Mouse (Mus musculus): ENCODE measurements around the gene Prkar1a. TPM values are rescaled to one million over a fixed set of nuclear protein-coding genes. Genes with fewer than 3 reads are reported as not detected.
A peak's percentile ranks its signal among the peaks of the same experiment; 100 is the strongest.

The Prkar1a gene
- polyA plus RNA-seq, 1 experiment from 2014 or later: 485 TPM

- Histone ChIP-seq H3K27ac (ENCODE audit: low read length) (no peak overlapping the region), H3K4me3 (ENCODE audit: low read length) (no peak overlapping the region), H3K36me3 (ENCODE audit: control insufficient read depth, insufficient read depth) (no peaks in the 10 kb centered on the region), H3K4me2 (ENCODE audit: low read depth, low read length) (no peak overlapping the region), H3K27me3 (ENCODE audit: control insufficient read depth, insufficient read depth, low read length) (no peaks in the 10 kb centered on the region), H3K9ac (ENCODE audit: low read length) (no peak overlapping the region), H3K4me1 (ENCODE audit: control insufficient read depth, insufficient read depth, low read length) (peaks cover 21% of the 10 kb centered on the region), H3K9me3 (replicated peaks; ENCODE audit: control insufficient read depth, low read length) (peaks cover 3% of the 10 kb centered on the region; the same call in 1 of the 2 replicates)
- no peak for ATAC-seq (replicated peaks; ENCODE audit: extremely low read depth, insufficient read depth, low FRiP score)
- 87% methylated on average over 22 of the region's 22 CpGs for WGBS
Observed at GRCm38 (mm10) chr11:109704311-109705205, 55.4 kb downstream of the Prkar1a start.

DNA sequence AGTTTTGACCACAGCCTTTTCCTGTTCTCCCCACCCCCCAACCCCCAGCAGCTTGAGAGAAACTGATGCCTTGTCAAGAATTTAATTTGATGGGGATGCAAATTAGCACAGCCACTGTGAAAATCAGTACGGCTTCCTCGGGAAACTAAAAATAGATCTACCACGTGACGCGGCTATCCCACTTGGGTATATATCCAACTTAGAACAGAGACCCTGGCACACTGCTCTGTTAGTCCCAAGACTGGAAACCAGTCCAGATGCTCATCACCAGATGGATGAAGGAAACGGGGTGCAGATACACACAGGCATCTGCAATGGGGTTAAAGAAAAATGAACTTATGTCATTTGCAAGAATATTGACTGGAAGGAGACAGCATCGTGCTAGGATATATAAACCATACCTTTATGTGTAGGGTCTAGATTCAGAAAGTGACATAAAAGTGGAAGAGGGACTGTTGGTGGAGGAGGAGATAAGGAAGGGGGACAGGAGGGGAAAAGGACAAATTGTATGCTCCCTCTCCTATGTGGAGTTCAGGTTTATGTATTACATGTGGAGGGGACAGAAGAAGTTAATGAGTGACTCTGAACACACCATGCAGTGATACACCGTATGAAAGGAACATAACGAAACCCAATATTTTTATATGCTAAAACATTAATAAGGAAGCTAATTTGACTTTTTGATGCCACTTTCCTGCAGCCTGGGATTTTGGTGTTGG, 56.3 kb downstream of the Prkar1a start:
- ATAC-seq (replicated peaks; ENCODE audit: extremely low read depth, insufficient read depth, low FRiP score): peak; percentile 41; the same call in 1 of the 2 replicates
- WGBS: 41% methylated on average over 9 of the region's 9 CpGs
- H3K27ac ChIP-seq (ENCODE audit: low read length): peak overlapping the region; percentile 48
- peak overlapping the region; percentile 41; the same call in 1 of the 2 replicates for H3K9ac ChIP-seq (ENCODE audit: low read length)
- H3K9me3 ChIP-seq (replicated peaks; ENCODE audit: control insufficient read depth, low read length): no peaks in the 10 kb centered on the region
- H3K36me3 ChIP-seq (ENCODE audit: control insufficient read depth, insufficient read depth): no peaks in the 10 kb centered on the region
- peak overlapping the region; percentile 52 for H3K4me2 ChIP-seq (ENCODE audit: low read depth, low read length)
- H3K4me1 ChIP-seq (ENCODE audit: control insufficient read depth, insufficient read depth, low read length): peaks cover 21% of the 10 kb centered on the region
- H3K4me3 ChIP-seq (ENCODE audit: low read length): peak overlapping the region; percentile 19; the same call in 1 of the 2 replicates
- H3K27me3 ChIP-seq (ENCODE audit: control insufficient read depth, insufficient read depth, low read length): no peaks in the 10 kb centered on the region

DNA sequence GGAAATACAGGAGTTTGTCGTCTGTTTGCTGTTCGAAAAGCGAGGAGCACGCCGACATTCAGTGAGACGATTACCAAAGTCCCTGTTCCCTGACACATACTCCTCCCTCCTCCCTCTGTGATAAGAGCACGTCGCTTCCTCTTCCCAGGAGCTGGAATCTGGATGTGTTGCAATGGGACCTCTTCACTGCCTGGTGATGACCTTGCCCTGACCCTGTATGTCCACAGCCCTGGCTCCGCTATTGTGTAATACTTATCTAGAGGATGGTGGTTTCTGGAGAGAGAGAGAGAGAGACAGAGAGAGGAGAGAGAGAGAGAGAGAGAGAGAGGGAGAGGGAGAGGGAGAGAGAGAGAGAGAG, 56.8 kb downstream of the Prkar1a start:
- peak; percentile 75; the same call in 1 of the 2 replicates for ATAC-seq (replicated peaks; ENCODE audit: extremely low read depth, insufficient read depth, low FRiP score)
- 13% methylated on average over 9 of the region's 9 CpGs for WGBS
- peak overlapping the region; percentile 19; the same call in 1 of the 2 replicates for H3K4me3 ChIP-seq (ENCODE audit: low read length)
- H3K4me1 ChIP-seq (ENCODE audit: control insufficient read depth, insufficient read depth, low read length): peaks cover 18% of the 10 kb centered on the region
- peak overlapping the region; percentile 41; the same call in 1 of the 2 replicates for H3K9ac ChIP-seq (ENCODE audit: low read length)
- H3K36me3 ChIP-seq (ENCODE audit: control insufficient read depth, insufficient read depth): no peaks in the 10 kb centered on the region
- H3K27ac ChIP-seq (ENCODE audit: low read length): peak overlapping the region; percentile 48
- peak overlapping the region; percentile 52 for H3K4me2 ChIP-seq (ENCODE audit: low read depth, low read length)
- no peaks in the 10 kb centered on the region for H3K27me3 ChIP-seq (ENCODE audit: control insufficient read depth, insufficient read depth, low read length)
- no peaks in the 10 kb centered on the region for H3K9me3 ChIP-seq (replicated peaks; ENCODE audit: control insufficient read depth, low read length)

GRCm38 (mm10) chr11:109706586-109706985, 57.4 kb downstream of the Prkar1a start:
- H3K4me2 ChIP-seq (ENCODE audit: low read depth, low read length): no peak overlapping the region
- peak overlapping the region; percentile 25 for H3K27ac ChIP-seq (ENCODE audit: low read length)

GRCm38 (mm10) chr11:109707442-109707841, 58.2 kb downstream of the Prkar1a start:
- WGBS: 75% methylated on average over 3 of the region's 3 CpGs
- H3K9ac ChIP-seq (ENCODE audit: low read length): no peak overlapping the region

More at GRCm38 (mm10) chr11:109706586-109706985, 57.4 kb downstream of the Prkar1a start:
- H3K27me3 ChIP-seq (ENCODE audit: control insufficient read depth, insufficient read depth, low read length): no peaks in the 10 kb centered on the region
- WGBS: 76% methylated on average over 4 of the region's 4 CpGs
- H3K36me3 ChIP-seq (ENCODE audit: control insufficient read depth, insufficient read depth): no peaks in the 10 kb centered on the region
- no peak overlapping the region for H3K4me3 ChIP-seq (ENCODE audit: low read length)
- H3K4me1 ChIP-seq (ENCODE audit: control insufficient read depth, insufficient read depth, low read length): peaks cover 18% of the 10 kb centered on the region
- H3K9me3 ChIP-seq (replicated peaks; ENCODE audit: control insufficient read depth, low read length): no peaks in the 10 kb centered on the region
- no peak for ATAC-seq (replicated peaks; ENCODE audit: extremely low read depth, insufficient read depth, low FRiP score)
- H3K9ac ChIP-seq (ENCODE audit: low read length): no peak overlapping the region

GRCm38 (mm10) chr11:109708786-109709185, 59.6 kb downstream of the Prkar1a start:
- WGBS: 93% methylated on average over 4 of the region's 4 CpGs
- Histone ChIP-seq H3K27me3 (ENCODE audit: control insufficient read depth, insufficient read depth, low read length) (no peaks in the 10 kb centered on the region), H3K36me3 (ENCODE audit: control insufficient read depth, insufficient read depth) (no peaks in the 10 kb centered on the region), H3K4me1 (ENCODE audit: control insufficient read depth, insufficient read depth, low read length) (peaks cover 18% of the 10 kb centered on the region), H3K27ac (ENCODE audit: low read length) (no peak overlapping the region), H3K9me3 (replicated peaks; ENCODE audit: control insufficient read depth, low read length) (no peaks in the 10 kb centered on the region), H3K9ac (ENCODE audit: low read length) (no peak overlapping the region), H3K4me2 (ENCODE audit: low read depth, low read length) (no peak overlapping the region), H3K4me3 (ENCODE audit: low read length) (no peak overlapping the region)
- ATAC-seq (replicated peaks; ENCODE audit: extremely low read depth, insufficient read depth, low FRiP score): no peak

More at GRCm38 (mm10) chr11:109707442-109707841, 58.2 kb downstream of the Prkar1a start:
- peaks cover 18% of the 10 kb centered on the region for H3K4me1 ChIP-seq (ENCODE audit: control insufficient read depth, insufficient read depth, low read length)
- H3K4me2 ChIP-seq (ENCODE audit: low read depth, low read length): no peak overlapping the region
- no peak for ATAC-seq (replicated peaks; ENCODE audit: extremely low read depth, insufficient read depth, low FRiP score)
- no peaks in the 10 kb centered on the region for H3K27me3 ChIP-seq (ENCODE audit: control insufficient read depth, insufficient read depth, low read length)
- H3K4me3 ChIP-seq (ENCODE audit: low read length): no peak overlapping the region
- no peaks in the 10 kb centered on the region for H3K9me3 ChIP-seq (replicated peaks; ENCODE audit: control insufficient read depth, low read length)
- no peaks in the 10 kb centered on the region for H3K36me3 ChIP-seq (ENCODE audit: control insufficient read depth, insufficient read depth)
- H3K27ac ChIP-seq (ENCODE audit: low read length): no peak overlapping the region

DNA sequence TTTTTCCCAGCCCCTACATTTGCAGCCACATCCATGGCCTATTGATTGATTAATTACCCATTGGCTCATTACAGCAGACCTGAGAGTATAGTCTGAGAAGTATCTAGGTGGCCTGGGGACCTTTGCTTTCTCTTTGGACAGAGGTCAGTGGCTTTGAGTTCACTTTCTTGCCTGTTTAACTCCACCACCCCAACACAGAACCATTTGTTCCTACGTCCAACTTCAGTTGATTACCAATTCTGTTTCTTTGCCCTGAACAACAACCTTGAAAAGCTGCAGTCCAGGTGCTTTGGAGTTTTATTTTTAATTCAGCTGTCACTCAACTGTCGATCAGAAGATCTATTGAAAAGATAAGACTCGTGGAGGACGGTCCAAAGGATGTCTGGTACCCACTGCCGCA, 60.3 kb downstream of the Prkar1a start:
- ATAC-seq (replicated peaks; ENCODE audit: extremely low read depth, insufficient read depth, low FRiP score): no peak
- H3K4me2 ChIP-seq (ENCODE audit: low read depth, low read length): no peak overlapping the region
- WGBS: 78% methylated on average over 5 of the region's 5 CpGs
- H3K9me3 ChIP-seq (replicated peaks; ENCODE audit: control insufficient read depth, low read length): no peaks in the 10 kb centered on the region
- no peaks in the 10 kb centered on the region for H3K27me3 ChIP-seq (ENCODE audit: control insufficient read depth, insufficient read depth, low read length)
- no peaks in the 10 kb centered on the region for H3K36me3 ChIP-seq (ENCODE audit: control insufficient read depth, insufficient read depth)
- no peak overlapping the region for H3K27ac ChIP-seq (ENCODE audit: low read length)
- no peak overlapping the region for H3K9ac ChIP-seq (ENCODE audit: low read length)
- no peak overlapping the region for H3K4me3 ChIP-seq (ENCODE audit: low read length)
- H3K4me1 ChIP-seq (ENCODE audit: control insufficient read depth, insufficient read depth, low read length): peaks cover 18% of the 10 kb centered on the region

- Histone ChIP-seq H3K36me3 (ENCODE audit: control insufficient read depth, insufficient read depth) (no peaks in the 10 kb centered on the region), H3K4me2 (ENCODE audit: low read depth, low read length) (no peak overlapping the region), H3K4me3 (ENCODE audit: low read length) (no peak overlapping the region), H3K27me3 (ENCODE audit: control insufficient read depth, insufficient read depth, low read length) (no peaks in the 10 kb centered on the region), H3K9ac (ENCODE audit: low read length) (no peak overlapping the region), H3K9me3 (replicated peaks; ENCODE audit: control insufficient read depth, low read length) (no peaks in the 10 kb centered on the region), H3K27ac (ENCODE audit: low read length) (no peak overlapping the region), H3K4me1 (ENCODE audit: control insufficient read depth, insufficient read depth, low read length) (peaks cover 3% of the 10 kb centered on the region; the same call in 1 of the 2 replicates)
- ATAC-seq (replicated peaks; ENCODE audit: extremely low read depth, insufficient read depth, low FRiP score): no peak
- 79% methylated on average over 17 of the region's 17 CpGs for WGBS
Observed at GRCm38 (mm10) chr11:109714341-109715247, 65.4 kb downstream of the Prkar1a start.
